Comparison of ENCODE assay signal across 8 mouse cellular contexts in the genomic region with DNA sequence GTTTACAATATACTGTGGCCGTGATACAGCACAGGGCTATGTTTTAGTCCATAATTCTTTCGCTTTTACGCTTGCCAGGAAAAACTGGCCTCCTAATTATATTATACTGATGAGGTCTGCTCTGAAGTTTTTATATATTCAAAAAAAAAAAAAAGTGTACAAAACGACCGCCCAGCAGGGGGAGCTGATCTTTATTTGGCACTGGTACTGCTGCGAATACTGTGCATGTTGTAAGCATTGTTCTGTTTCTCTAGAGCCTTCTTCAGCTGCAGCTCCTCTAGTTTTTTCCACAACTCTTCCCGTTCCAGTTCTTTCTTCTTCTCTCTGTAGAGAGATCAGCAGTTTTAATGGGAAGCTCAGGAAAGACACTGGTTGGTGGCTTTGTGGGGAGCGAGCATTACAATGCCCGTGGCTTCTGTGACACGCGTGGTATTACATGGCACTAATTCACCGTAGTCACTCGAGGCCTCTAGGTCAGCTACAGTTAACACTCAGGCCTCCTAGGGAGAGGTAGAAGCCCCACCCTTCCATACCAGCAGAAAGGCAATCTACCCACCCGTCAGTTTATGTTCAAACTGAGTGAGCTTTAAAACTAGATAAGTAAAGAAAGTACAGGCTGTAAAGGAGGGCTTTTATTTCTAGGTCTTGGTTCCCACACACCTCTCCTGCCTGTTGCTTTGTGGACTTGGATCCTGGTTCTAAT. TPM values are rescaled to one million over a fixed set of nuclear protein-coding genes. Genes with fewer than 3 reads are reported as not detected.
DNase-seq lines count a peak whose midpoint lies in the region; ATAC-seq and TF ChIP-seq lines count a peak whose summit lies in the region.

No protein-coding gene starts in this region.

- H3K9ac ChIP-seq in liver, embryonic 14.5 days (replicated peaks) = no peak overlapping the region

- H3K9me3 ChIP-seq in liver, embryonic 14.5 days (ENCODE audit: control insufficient read depth, low read length) = no peaks in the 10 kb centered on the region

- TF ChIP-seq EP300 in liver, embryonic 14.5 days (IDR thresholded peaks at IDR 0.05; ENCODE audit: low read depth) = no peak

- no peak for DNase-seq in frontal cortex, postnatal 10 days (ENCODE audit: low spot score in 2 of 2)
- DNase-seq in testis, postnatal 10 days (ENCODE audit: low spot score) = peak; percentile 88
- no peak for DNase-seq in testis, postnatal 14 days (ENCODE audit: low spot score)
- peak; percentile 80 for DNase-seq in embryo, embryonic 10.5 days (ENCODE audit: low spot score)
- DNase-seq in liver, embryonic 14.5 days (ENCODE audit: low read depth in 3 of 3, low spot score in 3 of 3) = no peak
- peak; percentile 64 for DNase-seq in splenic B cell, adult 2 months (ENCODE audit: low read depth, low spot score)

- peaks cover 47% of the 10 kb centered on the region for H3K36me3 ChIP-seq in liver, embryonic 14.5 days (replicated peaks; ENCODE audit: control insufficient read depth, insufficient read depth, low read depth)
- H3K36me3 ChIP-seq in splenic B cell, adult 2 months (ENCODE audit: control insufficient read depth, insufficient read depth, low read length, poor library complexity, severe bottlenecking) = peaks cover 18% of the 10 kb centered on the region

- H3K27me3 ChIP-seq in liver, embryonic 14.5 days (ENCODE audit: control insufficient read depth, insufficient read depth, low read length) = no peaks in the 10 kb centered on the region
- H3K27me3 ChIP-seq in splenic B cell, adult 2 months (ENCODE audit: control insufficient read depth, insufficient read depth, low read length, poor library complexity, severe bottlenecking) = no peaks in the 10 kb centered on the region

- no peak overlapping the region for H3K4me3 ChIP-seq in liver, embryonic 14.5 days (ENCODE audit: insufficient read depth in 1 of 2, low read depth in 2 of 2, low read length in 2 of 2)

- H3K4me1 ChIP-seq in liver, embryonic 14.5 days (replicated peaks; ENCODE audit: control insufficient read depth in 2 of 2, insufficient read depth in 2 of 2, low read length in 1 of 2) = peaks cover 0 to 5% of the 10 kb centered on the region in 2 experiments; a peak in 2 of 4 replicates

- no peak overlapping the region for H3K27ac ChIP-seq in liver, embryonic 14.5 days

- ATAC-seq in frontal cortex, adult (ENCODE audit: low TSS enrichment) = peak; percentile 47; the same call in 1 of the 2 replicates
- ATAC-seq in hematopoietic stem cell, adult 5-6 weeks (replicated peaks in 1 of 2; ENCODE audit: insufficient read depth in 1 of 2, low FRiP score in 2 of 2, low TSS enrichment in 1 of 2, low read depth in 1 of 2, poor library complexity in 2 of 2, severe bottlenecking in 2 of 2) = 0 out of 4 replicates have a peak, but pooled peaks have one; percentile 37 to 38
- ATAC-seq in liver, embryonic 14.5 days (ENCODE audit: insufficient read depth) = no peak

- 62% methylated on average over 14 of the region's 14 CpGs for WGBS in liver, embryonic 14.5 days (ENCODE audit: insufficient replicate concordance)

- no peak overlapping the region for H3K4me2 ChIP-seq in liver, embryonic 14.5 days (ENCODE audit: low read depth)

- TF ChIP-seq CTCF in liver, embryonic 14.5 days (IDR thresholded peaks at IDR 0.05; ENCODE audit: low read depth) = peak; percentile 48

RNA-seq across cellular contexts. Expression of gene Tmem206, which starts 27.2 kb away (rescaled TPM):
- 27.1 and 37.1 TPM in 2 replicates for total RNA-seq in hematopoietic stem cell, adult 5-6 weeks (2017)
- polyA plus RNA-seq in liver, embryonic 14.5 days (2012; rRNA removed) = 3.7 and 4.1 TPM in 2 replicates
- polyA plus RNA-seq in liver, embryonic 14.5 days (2014; fragmentation: Nextera tagmentation; extraction: Ambion mirVana) = 6.3 and 7.6 TPM in 2 replicates

RNA-seq across cellular contexts. Expression of gene Nenf, which starts 34.9 kb away (rescaled TPM):
- 7.4 and 13.3 TPM in 2 replicates for total RNA-seq in hematopoietic stem cell, adult 5-6 weeks (2017)
- polyA plus RNA-seq in liver, embryonic 14.5 days (2012; rRNA removed) = 26.5 and 29.4 TPM in 2 replicates
- polyA plus RNA-seq in liver, embryonic 14.5 days (2014; fragmentation: Nextera tagmentation; extraction: Ambion mirVana) = 34.9 and 35.3 TPM in 2 replicates

RNA-seq across cellular contexts. Expression of gene Ppp2r5a, which starts 50.1 kb away (rescaled TPM):
- total RNA-seq in hematopoietic stem cell, adult 5-6 weeks (2017) = 135 and 180 TPM in 2 replicates
- polyA plus RNA-seq in liver, embryonic 14.5 days (2012; rRNA removed) = 16.4 and 23.8 TPM in 2 replicates
- polyA plus RNA-seq in liver, embryonic 14.5 days (2014; fragmentation: Nextera tagmentation; extraction: Ambion mirVana) = 21.0 and 23.8 TPM in 2 replicates

Comparison
In these comparisons a context has a peak if more than half of its experiments do, and no peak if none do; other contexts are left out.
1. DNase-seq: peak in testis, postnatal 10 days (single experiment), embryo, embryonic 10.5 days (single experiment) and splenic B cell, adult 2 months (single experiment); none in frontal cortex, postnatal 10 days (0 of 2), testis, postnatal 14 days (single experiment) and liver, embryonic 14.5 days (0 of 3).